Mouse (Mus musculus) embryonic facial prominence, embryonic 11.5 days (tissue): ENCODE measurements at regions not wholly inside any gene's neighbourhood (a gene's known extent, or its start where the extent isn't known, plus 50 kb on each side); places are given as distances from the start of the nearest gene placed in this dataset.
A peak's percentile ranks its signal among the peaks of the same experiment; 100 is the strongest.
"Not testable (repeated sequence)": the region's sequence is repeated elsewhere in the genome, so short reads cannot be mapped to it uniquely, and the experiment has no call there.

ENCODE experiments used
- ATAC-seq: fragments of 200-750 bp; cut with Nextera tagmentation; replicated peaks from 2 replicates; pipeline ENCODE4 v1.8.0; 2017; ENCODE audit warnings: low read depth; ENCODE audit not compliant: insufficient number of reproducible peaks, low FRiP score, low TSS enrichment
- DNase-seq: peaks from one replicate; pipeline ENCODE4 v3.0.0-alpha.2; 2015; ENCODE audit warnings: low spot score
- H3K27ac ChIP-seq: fragments of 300-500 bp; sonication (generic); replicated peaks from 2 replicates; pipeline ENCODE4 v1.5.1; 2014; ENCODE audit warnings: mild to moderate bottlenecking, low read depth, low read length, control low read depth
- H3K27me3 ChIP-seq: fragments of 300-500 bp; sonication (generic); 2 replicates; pipeline ENCODE4 v1.6.1; 2014; ENCODE audit warnings: mild to moderate bottlenecking, low read length, moderate library complexity, mixed read lengths; ENCODE audit not compliant: control insufficient read depth, insufficient read depth
- H3K36me3 ChIP-seq: fragments of 300-500 bp; sonication (generic); replicated peaks from 2 replicates; pipeline ENCODE4 v1.6.1; 2014; ENCODE audit warnings: low read depth, mild to moderate bottlenecking, low read length, moderate library complexity, mixed read lengths; ENCODE audit not compliant: control insufficient read depth, insufficient read depth
- H3K4me1 ChIP-seq: fragments of 300-500 bp; sonication (generic); 2 replicates; pipeline ENCODE4 v1.6.1; 2014; ENCODE audit warnings: low read length, mixed read lengths; ENCODE audit not compliant: control insufficient read depth, insufficient read depth
- H3K4me2 ChIP-seq: fragments of 300-500 bp; sonication (generic); 2 replicates; pipeline ENCODE4 v1.6.1; 2014; ENCODE audit warnings: low read depth, mild to moderate bottlenecking, control low read depth, low read length, moderate library complexity
- H3K4me3 ChIP-seq: fragments of 300-500 bp; sonication (generic); 2 replicates; pipeline ENCODE4 v1.5.1; 2014; ENCODE audit warnings: low read depth, low read length, control low read depth
- H3K9ac ChIP-seq: fragments of 300-500 bp; sonication (generic); replicated peaks from 2 replicates; pipeline ENCODE4 v1.6.1; 2014; ENCODE audit warnings: mild to moderate bottlenecking, control low read depth, low read length
- H3K9me3 ChIP-seq: fragments of 300-500 bp; sonication (generic); replicated peaks from 2 replicates; pipeline ENCODE4 v1.6.1; 2016; ENCODE audit warnings: mild to moderate bottlenecking, low read length, inconsistent platforms, mixed read lengths; ENCODE audit not compliant: control insufficient read depth
- WGBS: fragments of 180-500 bp; shearing (Covaris S2); extraction: QIAGEN DNeasy Blood & Tissue Kit; methylation state at CpG from one replicate; pipeline ENCODE4 v1.1.7; 2014; 5-methylcytosine and 5-hydroxymethylcytosine counted together

DNA sequence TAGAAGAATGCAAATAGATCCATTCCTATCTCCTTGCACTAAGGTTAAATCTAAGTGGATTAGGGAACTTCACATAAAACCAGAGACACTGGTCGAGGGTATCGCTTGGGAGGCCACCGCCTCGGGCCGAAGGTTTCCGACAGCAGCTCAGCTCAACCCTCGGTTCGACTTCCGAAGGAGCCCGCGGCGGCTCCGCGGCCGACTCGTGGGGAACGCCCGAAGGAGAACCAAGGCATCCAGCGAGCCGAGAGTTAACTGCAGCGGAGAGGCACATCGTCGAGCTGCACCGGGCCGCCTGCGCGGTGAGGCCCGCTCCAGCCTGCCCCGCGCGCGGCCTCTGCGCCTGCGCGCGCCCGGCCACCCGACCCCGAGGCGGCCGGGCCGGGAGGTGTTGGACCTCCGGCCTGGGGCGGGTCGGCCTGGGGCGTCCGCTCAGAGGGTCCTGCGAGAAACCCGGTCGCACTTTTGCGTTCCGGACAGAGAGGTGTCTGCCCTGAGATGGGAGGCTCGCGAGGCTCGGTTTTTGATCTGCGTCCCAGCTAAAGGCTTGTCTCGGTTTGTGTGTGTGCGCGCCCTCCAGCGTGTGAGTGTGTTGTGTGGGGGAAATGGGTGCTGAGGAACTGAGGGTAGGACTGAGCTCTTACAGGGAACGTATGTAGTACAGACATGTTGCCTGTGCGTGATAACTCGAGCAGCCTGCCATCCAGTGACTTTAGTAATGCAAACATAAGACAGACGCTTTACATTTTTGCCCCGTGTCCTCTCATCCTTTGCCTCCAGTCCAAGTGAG is 50.9 kb upstream of the Vmn2r9 start:
- H3K9ac ChIP-seq, H3K4me3 ChIP-seq: not testable (repeated sequence)

More for the DNA sequence above, 50.9 kb upstream of the Vmn2r9 start:
- not testable (repeated sequence) for H3K27ac ChIP-seq, H3K4me1 ChIP-seq, H3K27me3 ChIP-seq, H3K36me3 ChIP-seq, H3K9me3 ChIP-seq, H3K4me2 ChIP-seq
- peak; percentile 0 for DNase-seq
- 7% methylated on average over 6 of the region's 65 CpGs for WGBS
- ATAC-seq: peak; percentile 94
